Mouse (Mus musculus): ENCODE measurements around the gene Aebp1. TPM values are rescaled to one million over a fixed set of nuclear protein-coding genes. Genes with fewer than 3 reads are reported as not detected.

Gene Aebp1
- polyA plus RNA-seq, 1 experiment from 2014 or later = 8.9 TPM

- no peaks in the 10 kb centered on the region for H3K36me3 ChIP-seq (ENCODE audit: control insufficient read depth, insufficient read depth, low read length)
- peak overlapping the region; percentile 60; the same call in 1 of the 2 replicates for H3K27ac ChIP-seq (ENCODE audit: low read depth, low read length)
- peak overlapping the region; percentile 31; the same call in 1 of the 2 replicates for H3K4me3 ChIP-seq (ENCODE audit: low read depth, low read length)
- no peaks in the 10 kb centered on the region for H3K9me3 ChIP-seq (ENCODE audit: control insufficient read depth, low read length)
- ATAC-seq (ENCODE audit: insufficient read depth, low FRiP score, low TSS enrichment) (no peak), DNase-seq (ENCODE audit: low spot score) (no peak)
- 0 out of 2 replicates have a peak, but pooled peaks cover 4% of the 10 kb centered on the region for H3K27me3 ChIP-seq (ENCODE audit: control insufficient read depth, insufficient read depth, low read length)
- H3K4me2 ChIP-seq (ENCODE audit: low read depth) = peak overlapping the region; percentile 54
- peaks cover 19% of the 10 kb centered on the region for H3K4me1 ChIP-seq (ENCODE audit: control insufficient read depth, insufficient read depth, low read length)
- peak overlapping the region; percentile 55 for H3K9ac ChIP-seq (ENCODE audit: low read length)
- WGBS = under 1% methylated on average over 6 of the region's 6 CpGs
Measured at GRCm38 (mm10) chr11:5902390-5902789, 40.6 kb downstream of the Aebp1 start.

GRCm38 (mm10) chr11:5903844-5904243 is 42.1 kb downstream of the Aebp1 start:
- no peak overlapping the region for H3K4me2 ChIP-seq (ENCODE audit: low read depth)
- H3K9me3 ChIP-seq (ENCODE audit: control insufficient read depth, low read length) = no peaks in the 10 kb centered on the region
- H3K27ac ChIP-seq (ENCODE audit: low read depth, low read length) = no peak overlapping the region
- no peaks in the 10 kb centered on the region for H3K36me3 ChIP-seq (ENCODE audit: control insufficient read depth, insufficient read depth, low read length)
- H3K9ac ChIP-seq (ENCODE audit: low read length) = no peak overlapping the region
- peaks cover 13% of the 10 kb centered on the region for H3K4me1 ChIP-seq (ENCODE audit: control insufficient read depth, insufficient read depth, low read length)
- 96% methylated on average over 2 of the region's 2 CpGs for WGBS
- ATAC-seq (ENCODE audit: insufficient read depth, low FRiP score, low TSS enrichment) (no peak; the same call in 1 of the 2 replicates), DNase-seq (ENCODE audit: low spot score) (no peak)
- H3K4me3 ChIP-seq (ENCODE audit: low read depth, low read length) = no peak overlapping the region
- no peaks in the 10 kb centered on the region for H3K27me3 ChIP-seq (ENCODE audit: control insufficient read depth, insufficient read depth, low read length)

- Histone ChIP-seq H3K4me1 (ENCODE audit: control insufficient read depth, insufficient read depth, low read length) (peaks cover 13% of the 10 kb centered on the region), H3K9ac (ENCODE audit: low read length) (no peak overlapping the region), H3K4me2 (ENCODE audit: low read depth) (no peak overlapping the region), H3K36me3 (ENCODE audit: control insufficient read depth, insufficient read depth, low read length) (no peaks in the 10 kb centered on the region), H3K4me3 (ENCODE audit: low read depth, low read length) (no peak overlapping the region), H3K27ac (ENCODE audit: low read depth, low read length) (no peak overlapping the region), H3K27me3 (ENCODE audit: control insufficient read depth, insufficient read depth, low read length) (no peaks in the 10 kb centered on the region), H3K9me3 (ENCODE audit: control insufficient read depth, low read length) (no peaks in the 10 kb centered on the region)
- 86% methylated on average over 19 of the region's 19 CpGs for WGBS
- ATAC-seq (ENCODE audit: insufficient read depth, low FRiP score, low TSS enrichment) (no peak), DNase-seq (ENCODE audit: low spot score) (no peak)
Measured at GRCm38 (mm10) chr11:5904357-5904756, 42.6 kb downstream of the Aebp1 start.

GRCm38 (mm10) chr11:5904871-5905270 is 43.1 kb downstream of the Aebp1 start:
- Histone ChIP-seq H3K27ac (ENCODE audit: low read depth, low read length) (no peak overlapping the region), H3K4me1 (ENCODE audit: control insufficient read depth, insufficient read depth, low read length) (peaks cover 13% of the 10 kb centered on the region), H3K9me3 (ENCODE audit: control insufficient read depth, low read length) (no peaks in the 10 kb centered on the region), H3K4me2 (ENCODE audit: low read depth) (no peak overlapping the region), H3K9ac (ENCODE audit: low read length) (no peak overlapping the region), H3K36me3 (ENCODE audit: control insufficient read depth, insufficient read depth, low read length) (no peaks in the 10 kb centered on the region), H3K4me3 (ENCODE audit: low read depth, low read length) (no peak overlapping the region), H3K27me3 (ENCODE audit: control insufficient read depth, insufficient read depth, low read length) (no peaks in the 10 kb centered on the region)
- ATAC-seq (ENCODE audit: insufficient read depth, low FRiP score, low TSS enrichment) (no peak), DNase-seq (ENCODE audit: low spot score) (no peak)
- 94% methylated on average over 6 of the region's 6 CpGs for WGBS

- Histone ChIP-seq H3K9me3 (ENCODE audit: control insufficient read depth, low read length) (no peaks in the 10 kb centered on the region), H3K27ac (ENCODE audit: low read depth, low read length) (no peak overlapping the region), H3K36me3 (ENCODE audit: control insufficient read depth, insufficient read depth, low read length) (no peaks in the 10 kb centered on the region), H3K4me1 (ENCODE audit: control insufficient read depth, insufficient read depth, low read length) (peaks cover 13% of the 10 kb centered on the region), H3K4me2 (ENCODE audit: low read depth) (no peak overlapping the region), H3K4me3 (ENCODE audit: low read depth, low read length) (no peak overlapping the region), H3K9ac (ENCODE audit: low read length) (no peak overlapping the region), H3K27me3 (ENCODE audit: control insufficient read depth, insufficient read depth, low read length) (no peaks in the 10 kb centered on the region)
- WGBS = 85% methylated on average over 10 of the region's 10 CpGs
- no peak for ATAC-seq (ENCODE audit: insufficient read depth, low FRiP score, low TSS enrichment)
- DNase-seq (ENCODE audit: low spot score) = no peak
Measured at GRCm38 (mm10) chr11:5905778-5906518, 44.2 kb downstream of the Aebp1 start.

- Histone ChIP-seq H3K9ac (ENCODE audit: low read length) (no peak overlapping the region), H3K4me2 (ENCODE audit: low read depth) (no peak overlapping the region), H3K4me3 (ENCODE audit: low read depth, low read length) (no peak overlapping the region), H3K9me3 (ENCODE audit: control insufficient read depth, low read length) (no peaks in the 10 kb centered on the region), H3K36me3 (ENCODE audit: control insufficient read depth, insufficient read depth, low read length) (no peaks in the 10 kb centered on the region), H3K27me3 (ENCODE audit: control insufficient read depth, insufficient read depth, low read length) (no peaks in the 10 kb centered on the region), H3K27ac (ENCODE audit: low read depth, low read length) (no peak overlapping the region), H3K4me1 (ENCODE audit: control insufficient read depth, insufficient read depth, low read length) (peaks cover 4% of the 10 kb centered on the region; the same call in 1 of the 2 replicates)
- 35% methylated on average over 5 of the region's 5 CpGs for WGBS
- DNase-seq (ENCODE audit: low spot score) (no peak), ATAC-seq (ENCODE audit: insufficient read depth, low FRiP score, low TSS enrichment) (no peak)
Measured at GRCm38 (mm10) chr11:5907096-5907495, 45.3 kb downstream of the Aebp1 start.

GRCm38 (mm10) chr11:5908642-5909041 is 46.9 kb downstream of the Aebp1 start:
- H3K36me3 ChIP-seq (ENCODE audit: control insufficient read depth, insufficient read depth, low read length) = no peaks in the 10 kb centered on the region
- H3K27ac ChIP-seq (ENCODE audit: low read depth, low read length) = no peak overlapping the region
- no peaks in the 10 kb centered on the region for H3K9me3 ChIP-seq (ENCODE audit: control insufficient read depth, low read length)
- no peak overlapping the region for H3K4me2 ChIP-seq (ENCODE audit: low read depth)
- DNase-seq (ENCODE audit: low spot score) = no peak
- 87% methylated on average over 4 of the region's 4 CpGs for whole genome bisulfite sequencing
- ATAC-seq (ENCODE audit: insufficient read depth, low FRiP score, low TSS enrichment) = no peak
- no peaks in the 10 kb centered on the region for H3K27me3 ChIP-seq (ENCODE audit: control insufficient read depth, insufficient read depth, low read length)
- H3K4me3 ChIP-seq (ENCODE audit: low read depth, low read length) = no peak overlapping the region
- H3K4me1 ChIP-seq (ENCODE audit: control insufficient read depth, insufficient read depth, low read length) = no peaks in the 10 kb centered on the region
- H3K9ac ChIP-seq (ENCODE audit: low read length) = no peak overlapping the region

DNA sequence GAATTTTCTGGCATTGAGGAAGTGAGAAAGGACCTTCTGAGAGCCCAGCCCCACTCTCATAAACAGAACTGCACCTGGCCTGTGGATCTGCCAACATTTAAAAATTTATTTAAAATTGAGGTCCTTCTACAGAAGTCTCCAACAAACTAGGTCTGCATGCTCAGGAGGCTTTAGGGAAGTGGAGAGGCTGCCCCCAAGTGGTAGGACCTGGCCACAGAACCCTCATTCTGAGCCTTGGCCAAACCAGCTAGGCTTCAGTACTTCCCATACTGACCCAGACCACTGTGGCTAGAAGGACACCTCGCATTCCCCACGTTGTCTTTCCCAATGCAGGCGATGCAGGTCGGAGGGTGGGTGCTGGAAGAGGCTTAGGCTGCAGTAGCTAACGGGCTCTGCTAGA is 50.9 kb downstream of the Aebp1 start:
- Histone ChIP-seq H3K4me2 (ENCODE audit: low read depth) (no peak overlapping the region), H3K27ac (ENCODE audit: low read depth, low read length) (no peak overlapping the region), H3K4me1 (ENCODE audit: control insufficient read depth, insufficient read depth, low read length) (no peaks in the 10 kb centered on the region), H3K27me3 (ENCODE audit: control insufficient read depth, insufficient read depth, low read length) (no peaks in the 10 kb centered on the region), H3K9me3 (ENCODE audit: control insufficient read depth, low read length) (no peaks in the 10 kb centered on the region), H3K9ac (ENCODE audit: low read length) (no peak overlapping the region), H3K4me3 (ENCODE audit: low read depth, low read length) (no peak overlapping the region), H3K36me3 (ENCODE audit: control insufficient read depth, insufficient read depth, low read length) (no peaks in the 10 kb centered on the region)
- DNase-seq (ENCODE audit: low spot score) = peak; percentile 69
- no peak for ATAC-seq (ENCODE audit: insufficient read depth, low FRiP score, low TSS enrichment)
- 32% methylated on average over 5 of the region's 5 CpGs for WGBS

DNA sequence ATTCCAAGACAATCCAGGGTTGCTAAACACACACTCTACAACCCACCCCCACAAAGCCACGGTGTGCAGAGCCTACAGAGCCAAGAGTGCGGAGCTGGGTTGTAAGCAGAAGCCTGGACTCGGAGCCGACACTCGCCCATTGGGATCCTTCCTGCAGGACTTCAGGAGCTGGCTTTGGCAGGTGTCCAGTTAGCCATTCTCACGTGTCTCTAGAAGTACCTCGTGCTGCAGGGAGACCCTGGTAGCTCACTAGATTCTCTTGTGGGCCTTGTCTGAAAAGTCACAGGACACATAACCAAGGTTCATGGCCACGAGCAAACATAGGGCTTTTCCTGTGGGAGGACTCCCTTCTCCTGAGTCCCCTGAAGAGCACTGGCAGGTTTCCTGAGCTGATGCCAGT is 51.5 kb downstream of the Aebp1 start:
- no peak overlapping the region for H3K9ac ChIP-seq (ENCODE audit: low read length)
- no peak overlapping the region for H3K4me2 ChIP-seq (ENCODE audit: low read depth)
- H3K4me1 ChIP-seq (ENCODE audit: control insufficient read depth, insufficient read depth, low read length) = no peaks in the 10 kb centered on the region
- H3K27ac ChIP-seq (ENCODE audit: low read depth, low read length) = no peak overlapping the region
- DNase-seq (ENCODE audit: low spot score) = peak; percentile 7
- no peaks in the 10 kb centered on the region for H3K9me3 ChIP-seq (ENCODE audit: control insufficient read depth, low read length)
- no peaks in the 10 kb centered on the region for H3K36me3 ChIP-seq (ENCODE audit: control insufficient read depth, insufficient read depth, low read length)
- no peak overlapping the region for H3K4me3 ChIP-seq (ENCODE audit: low read depth, low read length)
- whole genome bisulfite sequencing = 79% methylated on average over 8 of the region's 8 CpGs
- ATAC-seq (ENCODE audit: insufficient read depth, low FRiP score, low TSS enrichment) = no peak
- no peaks in the 10 kb centered on the region for H3K27me3 ChIP-seq (ENCODE audit: control insufficient read depth, insufficient read depth, low read length)

Measured in neural tube, embryonic 11.5 days (tissue).